ENCODE assay signal across 8 mouse cellular contexts in the genomic region with DNA sequence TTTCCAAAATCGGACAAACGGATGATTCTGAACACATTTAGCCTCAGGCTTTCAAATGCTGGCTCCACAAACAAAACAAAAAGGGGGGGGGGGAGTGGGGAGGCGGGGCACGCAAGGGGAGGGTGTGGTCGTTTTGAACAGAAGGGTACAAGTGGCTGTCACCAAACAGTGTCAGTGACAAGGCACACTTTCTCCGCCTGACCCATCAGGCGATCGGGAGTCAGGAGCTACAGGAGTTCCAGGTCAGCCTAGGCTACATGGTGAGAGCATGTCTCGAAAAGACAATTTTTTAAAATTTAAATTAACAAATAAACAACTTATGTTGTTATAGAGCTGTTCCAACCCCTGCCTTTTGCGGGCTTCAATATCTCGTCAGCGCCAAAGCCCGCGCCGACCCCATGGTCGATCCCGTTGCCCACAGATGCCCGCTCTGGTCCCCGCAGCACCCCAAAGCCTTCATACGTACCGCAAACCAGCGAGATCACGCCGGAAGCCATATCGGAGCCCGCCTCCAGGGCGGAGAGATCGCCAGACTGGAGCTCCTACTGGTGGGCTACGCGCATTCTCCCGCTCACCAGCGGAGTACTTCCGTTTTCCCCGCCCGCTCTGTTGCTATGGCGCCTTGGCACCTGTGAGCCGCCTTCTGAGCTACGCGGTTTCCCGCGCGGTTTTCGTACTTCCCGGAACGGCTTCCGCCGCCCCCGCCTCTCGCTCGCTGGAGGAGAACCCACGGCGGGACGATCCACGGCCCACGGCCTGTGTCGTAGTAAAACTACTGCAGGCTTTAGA. TPM values are rescaled to one million over a fixed set of nuclear protein-coding genes. Genes with fewer than 3 reads are reported as not detected.
DNase-seq lines count a peak whose midpoint lies in the region; ATAC-seq and TF ChIP-seq lines count a peak whose summit lies in the region.

A gene (minus strand): TSS at position 650 of the 789 bp plus-strand sequence.

- peak; percentile 30 for TF ChIP-seq CTCF in kidney, adult 2 months (conservative IDR thresholded peaks at IDR 0.05; ENCODE audit: insufficient read depth, insufficient read length, low read depth, low read length)
- TF ChIP-seq CTCF in spleen, adult 2 months (IDR thresholded peaks at IDR 0.05; ENCODE audit: extremely low read depth, insufficient read depth, insufficient read length, insufficient replicate concordance), result 0 out of 2 replicates have a peak, but pooled peaks have one; percentile 6

- H3K27ac ChIP-seq in embryonic facial prominence, embryonic 13.5 days, result peak within 1 kb of the TSS; percentile 74
- H3K27ac ChIP-seq in kidney, adult 2 months (ENCODE audit: insufficient read depth, low read depth, low read length), result peak within 1 kb of the TSS; percentile 77
- peak within 1 kb of the TSS; percentile 88 for H3K27ac ChIP-seq in limb, embryonic 12.5 days
- H3K27ac ChIP-seq in midbrain, embryonic 15.5 days, result peak within 1 kb of the TSS; percentile 90
- H3K27ac ChIP-seq in spleen, adult 2 months (ENCODE audit: insufficient read depth, low read length), result peak within 1 kb of the TSS; percentile 97

- H3K36me3 ChIP-seq in embryonic facial prominence, embryonic 13.5 days, result peaks cover 9% of the 10 kb centered on the region; the same call in 1 of the 2 replicates
- H3K36me3 ChIP-seq in kidney, adult 2 months (ENCODE audit: control insufficient read depth, insufficient read depth, low read length), result no peaks in the 10 kb centered on the region
- peaks cover 3% of the 10 kb centered on the region; the same call in 1 of the 2 replicates for H3K36me3 ChIP-seq in limb, embryonic 12.5 days
- no peaks in the 10 kb centered on the region for H3K36me3 ChIP-seq in midbrain, embryonic 15.5 days (replicated peaks)
- 0 out of 2 replicates have a peak, but pooled peaks cover 1% of the 10 kb centered on the region for H3K36me3 ChIP-seq in spleen, adult 2 months (ENCODE audit: control insufficient read depth, insufficient read depth, low read length)

- under 1% methylated on average over 56 of the region's 56 CpGs for WGBS in embryonic facial prominence, embryonic 13.5 days
- WGBS in kidney, adult 2 months, result under 1% methylated on average over 56 of the region's 56 CpGs
- under 1% methylated on average over 56 of the region's 56 CpGs for WGBS in limb, embryonic 12.5 days
- under 1% methylated on average over 56 of the region's 56 CpGs for WGBS in midbrain, embryonic 15.5 days
- under 1% methylated on average over 55 of the region's 56 CpGs for WGBS in spleen, adult 2 months

- ATAC-seq in embryonic facial prominence, embryonic 13.5 days (ENCODE audit: insufficient number of reproducible peaks, insufficient read depth, low FRiP score, low TSS enrichment, low read depth), result peak; percentile 96
- ATAC-seq in limb, embryonic 12.5 days (ENCODE audit: insufficient number of reproducible peaks, insufficient read depth, low FRiP score, low TSS enrichment, low read depth), result peak; percentile 98
- peak; percentile 99 for ATAC-seq in midbrain, embryonic 15.5 days (replicated peaks)

- H3K9ac ChIP-seq in embryonic facial prominence, embryonic 13.5 days, result peak within 1 kb of the TSS; percentile 76
- peak within 1 kb of the TSS; percentile 71 for H3K9ac ChIP-seq in limb, embryonic 12.5 days (replicated peaks)
- peak within 1 kb of the TSS; percentile 70 for H3K9ac ChIP-seq in midbrain, embryonic 15.5 days

- TF ChIP-seq POLR2A in kidney, adult 2 months (IDR thresholded peaks at IDR 0.05; ENCODE audit: low read depth, low read length), result no peak
- TF ChIP-seq POLR2A in spleen, adult 2 months (IDR thresholded peaks at IDR 0.05; ENCODE audit: low read depth, low read length), result peak; percentile 43; the same call in 1 of the 2 replicates

- peaks cover 17% of the 10 kb centered on the region for H3K4me1 ChIP-seq in embryonic facial prominence, embryonic 13.5 days
- no peaks in the 10 kb centered on the region for H3K4me1 ChIP-seq in kidney, adult 2 months (ENCODE audit: control insufficient read depth, insufficient read depth, low read length)
- H3K4me1 ChIP-seq in limb, embryonic 12.5 days (replicated peaks), result peaks cover 12% of the 10 kb centered on the region
- H3K4me1 ChIP-seq in midbrain, embryonic 15.5 days, result peaks cover 24% of the 10 kb centered on the region
- H3K4me1 ChIP-seq in spleen, adult 2 months (ENCODE audit: control insufficient read depth, insufficient read depth, insufficient read length), result peaks cover 65% of the 10 kb centered on the region

- H3K27me3 ChIP-seq in embryonic facial prominence, embryonic 13.5 days, result no peaks in the 10 kb centered on the region
- no peaks in the 10 kb centered on the region for H3K27me3 ChIP-seq in kidney, adult 2 months (replicated peaks; ENCODE audit: control insufficient read depth, insufficient read depth, low read length)
- no peaks in the 10 kb centered on the region for H3K27me3 ChIP-seq in limb, embryonic 12.5 days
- H3K27me3 ChIP-seq in midbrain, embryonic 15.5 days (replicated peaks), result no peaks in the 10 kb centered on the region
- no peaks in the 10 kb centered on the region for H3K27me3 ChIP-seq in spleen, adult 2 months (ENCODE audit: control insufficient read depth, insufficient read depth, low read length)

- DNase-seq in 3134 (ENCODE audit: extremely low read depth, insufficient read length, low spot score), result peak; percentile 92
- peak; percentile 96 to 97 for DNase-seq in adrenal gland, postnatal 36 days
- peak; percentile 95 to 98 for DNase-seq in heart, adult 18-20 months
- peak; percentile 97 for DNase-seq in kidney, adult 2 months
- DNase-seq in spleen, adult 2 months (ENCODE audit: low read depth in 1 of 2, low spot score in 2 of 2), result peak; percentile 95 to 97

- no peaks in the 10 kb centered on the region for H3K9me3 ChIP-seq in embryonic facial prominence, embryonic 13.5 days
- H3K9me3 ChIP-seq in limb, embryonic 12.5 days, result no peaks in the 10 kb centered on the region
- no peaks in the 10 kb centered on the region for H3K9me3 ChIP-seq in midbrain, embryonic 15.5 days

- peak within 1 kb of the TSS; percentile 55 for H3K4me3 ChIP-seq in embryonic facial prominence, embryonic 13.5 days
- H3K4me3 ChIP-seq in kidney, adult 2 months (ENCODE audit: insufficient read depth, low read depth, low read length), result peak within 1 kb of the TSS; percentile 94
- peak within 1 kb of the TSS; percentile 58 for H3K4me3 ChIP-seq in limb, embryonic 12.5 days (replicated peaks)
- H3K4me3 ChIP-seq in midbrain, embryonic 15.5 days, result peak within 1 kb of the TSS; percentile 61
- H3K4me3 ChIP-seq in spleen, adult 2 months (ENCODE audit: extremely low read depth, insufficient read depth, insufficient read length), result peak within 1 kb of the TSS; percentile 61

- H3K4me2 ChIP-seq in embryonic facial prominence, embryonic 13.5 days, result peak within 1 kb of the TSS; percentile 64
- H3K4me2 ChIP-seq in limb, embryonic 12.5 days, result peak within 1 kb of the TSS; percentile 74
- peak within 1 kb of the TSS; percentile 71 for H3K4me2 ChIP-seq in midbrain, embryonic 15.5 days

RNA-seq across cellular contexts. Expression of the gene that starts here (rescaled TPM):
- 10 to 100 TPM; 35.6 to 59.0 TPM for total RNA-seq in adrenal gland, postnatal 36 days (2021)
- 108 and 116 TPM in 2 replicates for polyA plus RNA-seq in embryonic facial prominence, embryonic 13.5 days (2015; fragmentation: Nextera tagmentation; extraction: Ambion mirVana)
- total RNA-seq in heart, adult 18-20 months (2021), result 10 to 100 TPM; 32.3 to 35.1 TPM
- 38.4 and 46.0 TPM in 2 replicates for polyA plus RNA-seq in kidney, adult 2 months (2012; rRNA removed)
- polyA plus RNA-seq in limb, embryonic 12.5 days (2016; fragmentation: Nextera tagmentation; extraction: Ambion mirVana), result 114 and 122 TPM in 2 replicates
- 88.3 and 92.3 TPM in 2 replicates for polyA plus RNA-seq in midbrain, embryonic 15.5 days (2015; fragmentation: Nextera tagmentation; extraction: Ambion mirVana)
- polyA plus RNA-seq in spleen, adult 2 months (2012; rRNA removed), result 38.4 and 42.4 TPM in 2 replicates

Comparison
In these comparisons a context has a peak if more than half of its experiments do, and no peak if none do; other contexts are left out.
1. Peak in every context shown above with its lines: DNase-seq, ATAC-seq, H3K4me3 ChIP-seq and H3K27ac ChIP-seq.